Mouse (Mus musculus) NIH3T3 (cell line): ENCODE results near the gene Prap1.
"Not testable (repeated sequence)": the region's sequence is repeated elsewhere in the genome, so short reads cannot be mapped to it uniquely, and the experiment has no call there.

Experiments used
- DNase-seq: peaks from one replicate; pipeline ENCODE4 v3.0.0-alpha.2; 2012; ENCODE audit warnings: low read depth

Prap1 gene

DNA sequence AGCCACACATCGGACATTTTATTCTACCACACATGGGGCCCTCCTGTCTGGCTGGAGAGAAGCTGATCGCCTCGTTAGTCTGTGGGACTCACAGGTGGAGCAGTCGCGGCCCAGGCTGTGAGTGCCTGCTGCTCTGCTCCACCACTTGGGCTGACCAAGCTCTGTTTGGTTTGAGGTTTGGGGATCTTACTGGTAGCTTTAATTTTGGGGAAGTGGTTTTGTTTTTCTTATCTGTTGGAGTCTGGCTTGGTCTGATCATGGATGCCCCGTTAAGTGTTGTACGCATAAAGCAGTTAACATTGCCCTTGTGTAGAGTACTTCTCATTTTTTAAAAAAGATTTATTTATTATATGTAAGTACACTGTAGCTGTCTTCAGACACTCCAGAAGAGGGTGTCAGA, 40.8 kb downstream of the Prap1 start:
- DNase-seq, result not testable (repeated sequence)

- DNase-seq, result no peak
Measured at GRCm38 (mm10) chr7:140135106-140135770, 42.0 kb downstream of the Prap1 start.

DNA sequence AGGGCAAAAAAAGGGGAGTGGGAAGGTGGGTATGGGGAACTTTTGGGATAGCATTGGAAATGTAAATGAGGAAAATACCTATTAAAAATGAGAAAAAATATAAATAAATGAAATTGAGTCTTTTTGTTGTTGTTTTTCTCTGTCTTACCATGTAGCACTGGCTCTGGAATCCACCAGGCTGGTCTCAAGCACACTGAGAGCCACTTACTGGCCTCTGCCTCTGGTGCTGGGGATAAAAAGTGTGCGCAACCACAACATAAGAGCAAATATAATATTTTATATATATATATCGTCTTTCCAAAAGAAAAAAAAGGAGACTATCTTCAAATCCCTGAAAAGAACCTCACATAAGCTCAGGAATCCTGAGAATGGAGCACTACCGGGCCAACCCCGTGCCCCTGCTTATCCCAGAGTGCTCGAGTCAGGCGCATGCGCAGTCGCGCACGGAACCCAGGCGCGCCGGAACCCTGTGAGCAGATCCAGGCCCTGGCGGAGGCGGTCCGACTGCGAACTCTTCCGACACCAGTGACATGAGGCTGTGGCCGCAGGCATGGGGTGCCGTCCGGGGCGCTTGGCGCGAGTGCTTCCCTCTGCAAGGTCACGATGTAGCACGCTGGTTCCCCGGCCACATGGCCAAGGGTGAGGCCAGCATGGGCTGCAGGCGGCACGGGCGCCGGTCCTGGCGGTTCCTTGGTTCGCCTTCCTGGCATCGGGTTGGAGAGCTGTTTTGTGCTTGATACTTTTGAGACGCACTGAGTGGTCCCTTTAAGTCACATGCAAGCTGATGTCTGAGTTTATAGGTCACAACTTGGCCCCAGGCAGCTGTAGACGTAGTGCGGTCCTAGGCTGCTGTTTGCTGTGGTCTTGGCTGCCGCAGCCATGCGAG, 44.2 kb downstream of the Prap1 start, which contains the start of gene Mtg1:
Mtg1 (plus strand) TSS at position 430 of the 886 bp plus-strand sequence.
- peak; percentile 96 for DNase-seq

- no peak for DNase-seq
Measured at GRCm38 (mm10) chr7:140138021-140138310, 44.8 kb downstream of the Prap1 start.

GRCm38 (mm10) chr7:140141350-140141749, 48.2 kb downstream of the Prap1 start:
- DNase-seq, result peak; percentile 86

DNA sequence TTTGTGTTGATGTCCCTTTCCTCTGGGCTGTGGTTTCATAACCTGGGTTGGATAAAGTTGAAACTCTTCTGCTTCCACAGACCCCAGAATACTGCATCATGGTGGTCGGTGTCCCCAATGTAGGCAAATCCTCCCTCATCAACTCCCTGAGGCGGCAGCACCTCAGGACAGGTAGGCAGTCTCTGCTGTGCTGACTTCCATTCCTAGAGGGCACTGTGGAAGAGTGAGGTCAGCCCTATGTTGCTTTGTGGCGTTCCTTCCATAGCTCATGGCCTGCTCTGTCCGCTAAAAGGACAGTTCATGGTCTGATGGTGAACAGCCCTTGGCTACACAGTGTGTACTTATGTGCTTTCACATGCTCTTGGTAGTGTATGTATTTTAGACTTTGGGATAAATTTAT, 51.4 kb downstream of the Prap1 start:
- DNase-seq, result no peak
